Mouse (Mus musculus) megakaryocyte-erythroid progenitor cell, adult 5 weeks (primary cell): ENCODE measurements around the gene 1700006A11Rik. TPM values are rescaled to one million over a fixed set of nuclear protein-coding genes. Genes with fewer than 3 reads are reported as not detected.

Experiments used
- polyA plus RNA-seq: library from polyadenylated mRNA; stranded (reverse); fragments of >175 nt; gene quantifications from 2 replicates; pipeline ENCODE4 v1.2.3, GENCODE M21; 2012

The 1700006A11Rik gene
- not detected in 2 replicates for polyA plus RNA-seq

DNA sequence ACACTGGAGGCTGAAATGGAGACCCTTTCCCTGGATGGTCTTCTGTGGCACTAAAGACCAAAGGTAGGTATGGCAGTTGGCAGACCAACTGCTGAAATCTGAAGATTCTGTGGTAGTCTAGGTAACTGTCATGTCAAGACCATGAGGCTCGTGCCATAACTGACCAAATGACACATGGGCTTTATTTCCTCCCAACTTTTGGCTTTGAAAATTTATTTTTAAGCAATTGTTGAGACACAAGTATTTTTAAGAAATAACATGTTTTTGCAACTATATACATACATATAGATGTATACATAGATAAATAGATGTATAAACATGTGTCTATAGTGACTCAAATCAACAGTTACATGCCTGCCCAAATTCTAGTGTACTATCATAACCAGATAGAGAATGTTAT lies at the start of gene 1700006A11Rik:
1700006A11Rik (minus strand) TSS at position 101 of the 400 bp plus-strand sequence.

Other genes starting within 250 kb of the 1700006A11Rik start
- gene Tram1l1, start 105.2 kb downstream of the 1700006A11Rik start, polyA plus RNA-seq, result not detected in 2 replicates
- gene 1700003H04Rik, start 155.1 kb upstream of the 1700006A11Rik start, polyA plus RNA-seq, result not detected in 2 replicates